Mouse (Mus musculus): Measurements from ENCODE around the gene Afap1l2. TPM values are rescaled to one million over a fixed set of nuclear protein-coding genes. Genes with fewer than 3 reads are reported as not detected.

The Afap1l2 gene
- total and polyA plus RNA-seq, 3 experiments, result 0.17 to 3.1 (median 0.44) TPM

GRCm38 (mm10) chr19:56992978-56993545, 15.0 kb downstream of the Afap1l2 start:
- Histone ChIP-seq H3K4me3 (replicated peaks in 1 of 3; ENCODE audit: low read depth in 2 of 3, low read length in 2 of 3, poor library complexity in 1 of 3) (no peak overlapping the region), H3K9ac (ENCODE audit: insufficient read depth, low read depth) (no peak overlapping the region), H3K36me3 (replicated peaks in 1 of 2; ENCODE audit: control insufficient read depth in 1 of 2, insufficient read depth in 1 of 2, low read length in 1 of 2) (no peaks in the 10 kb centered on the region), H3K79me2 (replicated peaks; ENCODE audit: control insufficient read depth, extremely low read depth, insufficient read depth, poor library complexity, severe bottlenecking) (no peaks in the 10 kb centered on the region), H3K4me2 (ENCODE audit: insufficient read depth, low read depth, poor library complexity, severe bottlenecking) (no peak overlapping the region), H3K9me3 (replicated peaks; ENCODE audit: low read length) (no peaks in the 10 kb centered on the region), H3K27ac (ENCODE audit: insufficient read depth, low read depth) (no peak overlapping the region), H3K27me3 (replicated peaks) (no peaks in the 10 kb centered on the region), H3K4me1 (ENCODE audit: control insufficient read depth in 1 of 2, insufficient read depth in 2 of 2) (no peaks in the 10 kb centered on the region)
- dilution Hi-C loops (cut with MboI; ENCODE audit: extremely low pct_ligation_motif_present, extremely low pct_unique_long_range_greater_than_20kb, low sequenced_read_pairs) (no loop called here), in situ Hi-C loops (cut with MboI; ENCODE audit: low pct_ligation_motif_present, low pct_unique_long_range_greater_than_20kb, low sequenced_read_pairs) (no loop called here)
- no peak for TF ChIP-seq CHD1 (IDR thresholded peaks at IDR 0.05; ENCODE audit: low read depth, low read length)
- TF ChIP-seq POLR2AphosphoS2 (IDR thresholded peaks at IDR 0.05; ENCODE audit: low read depth, low read length), result no peak
- TF ChIP-seq MXI1 (IDR thresholded peaks at IDR 0.05; ENCODE audit: low read depth, low read length), result no peak
- TF ChIP-seq IRF4 (IDR thresholded peaks at IDR 0.05; ENCODE audit: low read depth, low read length), result no peak
- TF ChIP-seq KAT2A (IDR thresholded peaks at IDR 0.05; ENCODE audit: insufficient replicate concordance, low read length), result no peak
- no peak for TF ChIP-seq GABPA (IDR thresholded peaks at IDR 0.05; ENCODE audit: insufficient replicate concordance, low read depth, low read length)
- no peak for TF ChIP-seq MAZ (IDR thresholded peaks at IDR 0.05; ENCODE audit: low read depth, low read length)
- no peak for TF ChIP-seq MEF2A (IDR thresholded peaks at IDR 0.05; ENCODE audit: borderline replicate concordance, low read depth, low read length)
- no peak for TF ChIP-seq ELF1 (IDR thresholded peaks at IDR 0.05; ENCODE audit: low read depth, low read length)
- TF ChIP-seq PAX5 (IDR thresholded peaks at IDR 0.05; ENCODE audit: low read length), result no peak
- TF ChIP-seq TCF12 (IDR thresholded peaks at IDR 0.05; ENCODE audit: low read depth, low read length), result no peak
- TF ChIP-seq SIN3A (IDR thresholded peaks at IDR 0.05; ENCODE audit: low read length), result no peak
- TF ChIP-seq ZKSCAN1 (IDR thresholded peaks at IDR 0.05; ENCODE audit: borderline replicate concordance, low read depth, low read length), result no peak
- TF ChIP-seq JUND (conservative IDR thresholded peaks at IDR 0.05; ENCODE audit: low read depth, low read length), result no peak
- TF ChIP-seq MYC (IDR thresholded peaks at IDR 0.05; ENCODE audit: low read depth, low read length), result no peak
- TF ChIP-seq EP300 (IDR thresholded peaks at IDR 0.05; ENCODE audit: low read length), result no peak
- no peak for DNase-seq (ENCODE audit: extremely low read depth)

- TF ChIP-seq MYC (IDR thresholded peaks at IDR 0.05; ENCODE audit: low read depth, low read length) (no peak), NELFE (IDR thresholded peaks at IDR 0.05; ENCODE audit: low read depth, low read length) (no peak), BHLHE40 (IDR thresholded peaks at IDR 0.05; ENCODE audit: low read depth, low read length) (no peak), ELF1 (IDR thresholded peaks at IDR 0.05; ENCODE audit: low read depth, low read length) (no peak), MAX (IDR thresholded peaks at IDR 0.05; ENCODE audit: low read length) (no peak), CHD1 (IDR thresholded peaks at IDR 0.05; ENCODE audit: low read depth, low read length) (no peak), KAT2A (IDR thresholded peaks at IDR 0.05; ENCODE audit: insufficient replicate concordance, low read length) (no peak)
- in situ Hi-C loops (cut with MboI; ENCODE audit: low pct_ligation_motif_present, low pct_unique_long_range_greater_than_20kb, low sequenced_read_pairs), result no loop called here
Measured at GRCm38 (mm10) chr19:56990367-56991111, 17.5 kb downstream of the Afap1l2 start.

More at GRCm38 (mm10) chr19:56990367-56991111, 17.5 kb downstream of the Afap1l2 start:
- Histone ChIP-seq H3K4me1 (ENCODE audit: control insufficient read depth in 1 of 2, insufficient read depth in 2 of 2) (no peaks in the 10 kb centered on the region), H3K27me3 (replicated peaks) (no peaks in the 10 kb centered on the region), H3K79me2 (replicated peaks; ENCODE audit: control insufficient read depth, extremely low read depth, insufficient read depth, poor library complexity, severe bottlenecking) (no peaks in the 10 kb centered on the region), H3K36me3 (replicated peaks in 1 of 2; ENCODE audit: control insufficient read depth in 1 of 2, insufficient read depth in 1 of 2, low read length in 1 of 2) (no peaks in the 10 kb centered on the region), H3K9me3 (replicated peaks; ENCODE audit: low read length) (no peaks in the 10 kb centered on the region), H3K27ac (ENCODE audit: insufficient read depth, low read depth) (no peak overlapping the region), H3K4me3 (replicated peaks in 1 of 3; ENCODE audit: low read depth in 2 of 3, low read length in 2 of 3, poor library complexity in 1 of 3) (no peak overlapping the region), H3K4me2 (ENCODE audit: insufficient read depth, low read depth, poor library complexity, severe bottlenecking) (no peak overlapping the region), H3K9ac (ENCODE audit: insufficient read depth, low read depth) (no peak overlapping the region)
- no peak for DNase-seq (ENCODE audit: extremely low read depth)
- dilution Hi-C loops (cut with MboI; ENCODE audit: extremely low pct_ligation_motif_present, extremely low pct_unique_long_range_greater_than_20kb, low sequenced_read_pairs), result no loop called here
